19 mouse cellular contexts compared by ENCODE assay signal in genomic region chr17:69195758-69196157, GRCm38 (mm10).
DNase-seq lines count a peak whose midpoint lies in the region; ATAC-seq and TF ChIP-seq lines count a peak whose summit lies in the region.
"Had no signal": no experiment of that assay in that cellular context is flagged by ENCODE, and none has a peak within 500 bp of the region (broad histone marks: within the 10 kb centered on the region; RNA-seq: fewer than 3 reads in every experiment).

No protein-coding gene starts in this region.

- H3K27me3 ChIP-seq in heart, embryonic 10.5 days (ENCODE audit: insufficient read depth, poor library complexity, severe bottlenecking), result no peaks in the 10 kb centered on the region
- H3K27me3 ChIP-seq in heart, adult 2 months (ENCODE audit: control insufficient read depth, insufficient read depth, low read length), result no peaks in the 10 kb centered on the region
- H3K27me3 ChIP-seq in lung, postnatal 0 days (replicated peaks; ENCODE audit: insufficient read depth, low read length), result no peaks in the 10 kb centered on the region
- H3K27me3 ChIP-seq in hindbrain, embryonic 10.5 days (ENCODE audit: insufficient read depth, poor library complexity, severe bottlenecking), result no peaks in the 10 kb centered on the region
- no peaks in the 10 kb centered on the region for H3K27me3 ChIP-seq in intestine, embryonic 15.5 days (replicated peaks)
- H3K27me3 ChIP-seq: hindbrain, embryonic 12.5 days; limb, embryonic 15.5 days had no signal

- TF ChIP-seq CTCF in heart, adult 2 months (IDR thresholded peaks at IDR 0.05), result no peak
- no peak for TF ChIP-seq CTCF in lung, postnatal 0 days (IDR thresholded peaks at IDR 0.05)

- no peak for TF ChIP-seq POLR2A in heart, adult 2 months (IDR thresholded peaks at IDR 0.05; ENCODE audit: insufficient read depth, low read depth, low read length)

- peaks cover 81% of the 10 kb centered on the region for H3K4me1 ChIP-seq in heart, embryonic 10.5 days
- H3K4me1 ChIP-seq in heart, adult 2 months (ENCODE audit: control insufficient read depth, insufficient read depth, low read length), result no peaks in the 10 kb centered on the region
- H3K4me1 ChIP-seq in lung, postnatal 0 days (ENCODE audit: insufficient read depth, low read depth, low read length), result no peaks in the 10 kb centered on the region
- peaks cover 42% of the 10 kb centered on the region for H3K4me1 ChIP-seq in hindbrain, embryonic 10.5 days (replicated peaks)
- H3K4me1 ChIP-seq in intestine, embryonic 15.5 days (replicated peaks), result peaks cover 16% of the 10 kb centered on the region; the same call in 1 of the 2 replicates

- no peaks in the 10 kb centered on the region for H3K79me2 ChIP-seq in heart, adult 2 months (replicated peaks; ENCODE audit: control insufficient read depth, insufficient read depth, low read length)

- peak overlapping the region; percentile 24 for H3K4me3 ChIP-seq in heart, embryonic 10.5 days
- no peak overlapping the region for H3K4me3 ChIP-seq in heart, adult 2 months
- no peak overlapping the region for H3K4me3 ChIP-seq in lung, postnatal 0 days (ENCODE audit: low read depth, low read length)
- no peak overlapping the region for H3K4me3 ChIP-seq in hindbrain, embryonic 10.5 days
- H3K4me3 ChIP-seq in intestine, embryonic 15.5 days (replicated peaks), result no peak overlapping the region
- H3K4me3 ChIP-seq: erythroblast, embryonic 14.5 days; hindbrain, embryonic 12.5 days; limb, embryonic 15.5 days had no signal

- H3K9ac ChIP-seq in heart, adult 2 months (ENCODE audit: low read depth, low read length), result no peak overlapping the region
- no peak overlapping the region for H3K9ac ChIP-seq in lung, postnatal 0 days (replicated peaks; ENCODE audit: low read depth)
- H3K9ac ChIP-seq in intestine, embryonic 15.5 days, result no peak overlapping the region
- H3K9ac ChIP-seq: hindbrain, embryonic 12.5 days; limb, embryonic 15.5 days had no signal

- intact Hi-C loops in heart, adult 2 months (cut with DNase I), result no loop called here
- intact Hi-C loops in heart, postnatal 10 days (cut with DNase I), result no loop called here

- no peaks in the 10 kb centered on the region for H3K9me3 ChIP-seq in heart, embryonic 10.5 days
- no peaks in the 10 kb centered on the region for H3K9me3 ChIP-seq in lung, postnatal 0 days (ENCODE audit: low read length)
- no peaks in the 10 kb centered on the region for H3K9me3 ChIP-seq in hindbrain, embryonic 10.5 days
- no peaks in the 10 kb centered on the region for H3K9me3 ChIP-seq in intestine, embryonic 15.5 days
- H3K9me3 ChIP-seq: hindbrain, embryonic 12.5 days; limb, embryonic 15.5 days had no signal

- DNase-seq in heart, embryonic 10.5 days (ENCODE audit: low spot score), result no peak
- no peak for DNase-seq in heart, adult 2 months
- DNase-seq in ES-CJ7 (ENCODE audit: low read depth, low spot score), result peak; percentile 21
- DNase-seq in heart, postnatal 10 days, result peak; percentile 25 to 31
- peak; percentile 62 for DNase-seq in lung, postnatal 0 days (ENCODE audit: low spot score)
- no peak for DNase-seq in hindbrain, embryonic 10.5 days (ENCODE audit: low spot score)
- no peak for DNase-seq in urinary bladder, postnatal 14 days (ENCODE audit: low spot score)
- DNase-seq: adrenal gland, adult 2 months; cerebellum, adult 2 months; cerebellum, postnatal 36 days; gastrocnemius, postnatal 36 days; kidney, adult 2 months; kidney, postnatal 10 days had no signal

- peak overlapping the region; percentile 69; the same call in 1 of the 2 replicates for H3K27ac ChIP-seq in heart, embryonic 10.5 days
- H3K27ac ChIP-seq in heart, adult 2 months, result no peak overlapping the region
- H3K27ac ChIP-seq in lung, postnatal 0 days (ENCODE audit: low read length), result 0 out of 2 replicates have a peak overlapping the region, but pooled peaks have one; percentile 40
- no peak overlapping the region for H3K27ac ChIP-seq in hindbrain, embryonic 10.5 days
- no peak overlapping the region for H3K27ac ChIP-seq in intestine, embryonic 15.5 days
- H3K27ac ChIP-seq: hindbrain, embryonic 12.5 days; limb, embryonic 15.5 days had no signal

- TF ChIP-seq EP300 in heart, adult 2 months (IDR thresholded peaks at IDR 0.05; ENCODE audit: insufficient read depth, low read depth, low read length), result no peak
- TF ChIP-seq EP300 in lung, postnatal 0 days (IDR thresholded peaks at IDR 0.05), result no peak; the same call in 1 of the 2 replicates

- no peaks in the 10 kb centered on the region for H3K36me3 ChIP-seq in heart, embryonic 10.5 days
- no peaks in the 10 kb centered on the region for H3K36me3 ChIP-seq in heart, adult 2 months (ENCODE audit: control insufficient read depth, insufficient read depth, low read length)
- no peaks in the 10 kb centered on the region for H3K36me3 ChIP-seq in lung, postnatal 0 days (ENCODE audit: insufficient read depth, low read length)
- H3K36me3 ChIP-seq in hindbrain, embryonic 10.5 days, result no peaks in the 10 kb centered on the region
- H3K36me3 ChIP-seq in intestine, embryonic 15.5 days, result no peaks in the 10 kb centered on the region
- H3K36me3 ChIP-seq: hindbrain, embryonic 12.5 days; limb, embryonic 15.5 days had no signal

- ATAC-seq in lung, postnatal 0 days, result peak; percentile 76
- ATAC-seq in intestine, embryonic 15.5 days, result no peak
- ATAC-seq: forebrain, embryonic 14.5 days; midbrain, embryonic 16.5 days had no signal

- peak overlapping the region; percentile 48 for H3K4me2 ChIP-seq in lung, postnatal 0 days (replicated peaks; ENCODE audit: low read depth, low read length)
- H3K4me2 ChIP-seq in intestine, embryonic 15.5 days (replicated peaks), result no peak overlapping the region
- H3K4me2 ChIP-seq: hindbrain, embryonic 12.5 days; limb, embryonic 15.5 days had no signal

- WGBS in heart, embryonic 10.5 days, result 56% methylated on average over 6 of the region's 6 CpGs
- 46% methylated on average over 6 of the region's 6 CpGs for WGBS in heart, adult 2 months
- 54% methylated on average over 6 of the region's 6 CpGs for WGBS in lung, postnatal 0 days
- 89% methylated on average over 6 of the region's 6 CpGs for WGBS in hindbrain, embryonic 10.5 days
- WGBS in intestine, embryonic 15.5 days, result 70% methylated on average over 6 of the region's 6 CpGs

Comparison
In these comparisons a context has a peak if more than half of its experiments do, and no peak if none do; other contexts are left out.
1. DNase-seq: peak in ES-CJ7 (single experiment), heart, postnatal 10 days (2 of 2) and lung, postnatal 0 days (single experiment); none in heart, embryonic 10.5 days (single experiment), heart, adult 2 months (0 of 2), hindbrain, embryonic 10.5 days (single experiment) and urinary bladder, postnatal 14 days (single experiment).
2. H3K27ac ChIP-seq: peak in heart, embryonic 10.5 days (single experiment) and lung, postnatal 0 days (single experiment); none in heart, adult 2 months (single experiment), hindbrain, embryonic 10.5 days (single experiment) and intestine, embryonic 15.5 days (single experiment).